Mouse (Mus musculus) ES-Bruce4 (cell line): Measurements from ENCODE around the gene Ube2l6.

ENCODE experiments used
- CTCF ChIP-seq: IDR thresholded peaks from one replicate; pipeline ENCODE4 v1.8.1; 2011; ENCODE audit warnings: low read depth, low read length
- EP300 ChIP-seq: IDR thresholded peaks from 2 replicates; pipeline ENCODE4 v1.6.1; 2011; ENCODE audit warnings: low read depth, low read length; ENCODE audit not compliant: insufficient read depth
- POLR2A ChIP-seq: IDR thresholded peaks from one replicate; pipeline ENCODE4 v1.8.1; 2011; ENCODE audit warnings: low read length; ENCODE audit not compliant: insufficient read depth

DNA sequence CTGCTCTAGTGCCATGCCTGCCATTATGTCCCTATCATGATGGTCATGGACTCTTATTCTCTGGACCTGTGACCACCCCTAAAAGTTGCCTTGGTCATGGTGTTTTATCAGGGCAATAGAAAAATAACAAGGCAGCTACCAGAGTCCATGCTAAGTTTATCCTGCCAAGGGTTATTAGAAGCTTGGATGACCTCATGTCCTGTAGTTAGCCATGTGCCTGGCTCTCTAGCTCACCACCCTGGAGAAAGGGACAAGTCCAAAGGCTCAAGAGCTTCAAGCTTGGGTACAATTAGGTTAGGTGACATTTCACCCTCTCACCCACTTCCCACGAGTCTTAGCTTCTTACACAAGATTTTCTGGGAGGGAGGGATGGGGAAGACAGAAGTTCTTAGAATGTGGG, 35.8 kb upstream of the Ube2l6 start:
- TF ChIP-seq CTCF (no peak), EP300 (no peak), POLR2A (no peak)
